Mouse (Mus musculus) megakaryocyte progenitor cell, adult 5-6 weeks (primary cell): ENCODE data around the gene Cfap74. TPM values are rescaled to one million over a fixed set of nuclear protein-coding genes. Genes with fewer than 3 reads are reported as not detected.

ENCODE experiments used
- ATAC-seq: replicated peaks from 2 replicates; pipeline ENCODE4 v1.8.0; 2016; ENCODE audit warnings: mild to moderate bottlenecking, moderate TSS enrichment, inconsistent platforms; ENCODE audit not compliant: poor library complexity
- total RNA-seq, 2 experiments: library from RNA; stranded (forward) in 1 of 2; stranded (reverse) in 1 of 2; fragments of 157-497, 149-512 nt in 1 of 2; fragments of 200-1000 nt in 1 of 2; gene quantifications; 2 replicates each; pipeline versions ENCODE4 v1.2.3 to v1.2.4; 2015 to 2017

The Cfap74 gene
- total RNA-seq, 2 experiments from 2014 or later = 0.22 TPM; not detected in 1

DNA sequence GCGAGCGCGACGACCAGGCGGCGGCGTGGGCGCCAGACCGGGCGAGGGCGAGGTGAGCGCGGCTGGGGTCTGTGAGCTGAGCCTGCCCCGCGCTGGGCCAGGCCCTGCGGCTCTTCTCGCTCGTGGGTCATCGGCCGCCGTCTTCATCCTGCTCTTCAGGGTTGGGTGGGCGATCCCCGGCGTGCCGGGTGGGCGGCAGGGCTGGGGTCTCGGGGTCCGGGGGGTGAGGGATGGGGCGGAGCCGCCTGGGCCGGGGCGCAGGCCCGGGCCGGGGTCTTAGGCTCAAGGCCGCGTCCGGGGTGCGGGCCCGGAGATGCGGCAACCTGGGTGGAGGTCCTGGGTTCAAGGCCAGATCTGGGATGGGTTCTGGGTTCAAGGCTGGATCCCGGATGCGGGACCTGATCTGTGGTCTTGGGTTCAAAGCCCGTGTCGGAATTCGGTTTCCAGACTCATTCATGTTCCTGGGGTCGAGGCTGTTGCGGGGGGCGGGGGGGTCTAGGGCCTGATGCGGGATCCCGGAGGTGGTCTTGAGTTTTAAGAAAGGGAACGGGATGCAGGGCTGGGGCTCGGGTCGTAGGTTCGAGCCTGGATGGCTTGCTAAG, 82.6 kb downstream of the Cfap74 start:
- no peak for ATAC-seq

DNA sequence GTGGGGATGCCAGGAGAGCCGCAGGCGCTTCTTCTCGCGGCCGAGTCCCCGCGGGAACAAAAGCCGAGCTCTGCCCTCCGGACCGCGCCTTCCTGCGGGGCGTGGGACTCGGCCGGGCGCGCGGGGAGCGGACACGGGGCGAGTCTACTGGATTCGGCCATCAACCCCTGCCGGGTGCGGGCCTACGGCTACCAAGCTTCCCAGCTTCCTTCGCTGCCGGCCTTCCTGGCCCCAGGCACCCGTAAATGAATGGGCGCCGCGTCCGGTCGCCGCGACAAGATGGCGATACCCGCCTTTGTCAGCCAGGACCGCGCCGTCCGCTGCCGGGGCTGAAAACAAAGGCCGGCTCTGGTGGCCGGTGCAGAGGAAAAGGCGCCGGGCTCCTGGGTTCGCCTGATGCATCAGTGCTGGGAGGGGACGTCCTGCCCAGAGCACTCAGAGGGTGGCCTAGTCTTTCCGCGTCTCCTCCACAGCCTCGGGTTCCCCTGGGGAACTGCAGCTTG, 83.2 kb downstream of the Cfap74 start:
- ATAC-seq = peak; percentile 17

DNA sequence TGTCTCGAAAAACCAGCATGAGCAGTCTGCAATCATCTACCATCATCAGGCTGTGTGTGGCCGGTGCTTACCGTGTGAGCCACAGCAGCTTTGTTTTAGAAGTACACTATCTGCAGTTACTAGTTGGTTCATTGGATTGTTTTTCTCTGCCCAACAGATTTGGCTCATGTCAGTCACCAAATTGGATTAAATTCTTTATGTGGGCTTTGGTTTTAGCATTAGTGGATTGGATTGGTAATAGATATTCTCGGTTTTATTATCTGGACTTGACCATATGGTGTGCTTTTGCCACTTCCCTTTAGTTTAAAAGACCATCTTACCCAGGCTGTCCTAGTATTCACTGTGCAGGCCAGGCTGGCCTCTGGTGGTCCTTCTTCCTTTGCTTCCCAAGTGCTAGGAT, 85.9 kb downstream of the Cfap74 start:
- no peak for ATAC-seq

DNA sequence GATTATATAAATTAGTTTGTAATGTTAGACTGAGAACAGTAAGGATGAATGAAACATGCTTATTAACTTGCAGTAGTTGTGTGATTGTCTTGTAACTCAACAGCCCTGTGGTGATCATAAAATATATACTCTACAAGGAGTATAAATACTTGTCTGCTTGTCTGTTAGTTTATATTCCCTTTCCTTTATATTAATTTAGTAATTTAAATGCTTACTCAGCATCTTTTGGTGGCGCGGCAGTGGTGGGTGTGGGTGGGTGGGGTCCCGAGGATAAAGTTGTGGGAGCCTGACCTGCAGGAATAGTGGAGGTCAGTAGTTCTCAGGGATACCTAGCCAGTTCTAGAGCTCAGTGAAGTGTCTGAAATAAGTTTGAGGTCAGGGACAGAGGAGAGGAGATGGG, 89.0 kb downstream of the Cfap74 start:
- ATAC-seq = no peak

DNA sequence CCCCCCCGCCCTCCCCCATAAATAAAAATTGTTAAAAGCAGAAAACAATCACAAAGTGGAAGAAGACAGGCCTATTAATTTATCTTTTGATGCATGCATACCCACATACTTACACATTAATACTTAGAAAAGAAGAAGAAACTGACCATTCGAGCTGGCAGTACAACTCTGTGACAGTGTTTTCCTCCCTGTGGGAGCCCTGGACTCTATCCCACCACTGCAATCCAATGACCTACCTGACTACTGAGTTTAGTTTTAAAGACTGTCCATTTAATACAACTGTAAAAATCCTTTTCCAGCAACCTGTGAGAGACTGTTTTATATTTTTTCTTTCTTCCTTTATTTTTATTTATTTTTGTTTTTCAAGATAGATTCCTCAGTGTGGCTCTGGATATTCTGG, 92.1 kb downstream of the Cfap74 start:
- ATAC-seq = no peak

DNA sequence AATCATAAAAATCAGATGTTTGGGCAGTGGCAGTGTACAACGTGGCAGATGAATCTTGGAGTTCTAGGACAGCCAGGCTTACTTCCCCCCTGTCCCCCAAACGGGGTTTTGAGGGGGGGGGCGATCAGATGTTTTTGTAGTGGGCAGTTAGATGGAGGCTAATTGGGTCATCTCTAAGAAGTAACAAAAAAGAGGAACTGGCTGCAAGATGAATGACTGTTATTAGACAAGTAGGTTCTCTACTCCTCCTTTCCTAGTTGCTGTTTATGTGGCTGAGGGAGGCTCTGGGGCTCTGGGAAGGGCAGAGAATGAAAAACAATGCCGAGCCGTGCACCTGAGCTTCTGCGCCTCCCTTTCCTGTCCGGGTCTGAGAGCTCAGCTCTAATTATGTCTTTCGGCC, 96.1 kb downstream of the Cfap74 start:
- peak; percentile 73 for ATAC-seq

DNA sequence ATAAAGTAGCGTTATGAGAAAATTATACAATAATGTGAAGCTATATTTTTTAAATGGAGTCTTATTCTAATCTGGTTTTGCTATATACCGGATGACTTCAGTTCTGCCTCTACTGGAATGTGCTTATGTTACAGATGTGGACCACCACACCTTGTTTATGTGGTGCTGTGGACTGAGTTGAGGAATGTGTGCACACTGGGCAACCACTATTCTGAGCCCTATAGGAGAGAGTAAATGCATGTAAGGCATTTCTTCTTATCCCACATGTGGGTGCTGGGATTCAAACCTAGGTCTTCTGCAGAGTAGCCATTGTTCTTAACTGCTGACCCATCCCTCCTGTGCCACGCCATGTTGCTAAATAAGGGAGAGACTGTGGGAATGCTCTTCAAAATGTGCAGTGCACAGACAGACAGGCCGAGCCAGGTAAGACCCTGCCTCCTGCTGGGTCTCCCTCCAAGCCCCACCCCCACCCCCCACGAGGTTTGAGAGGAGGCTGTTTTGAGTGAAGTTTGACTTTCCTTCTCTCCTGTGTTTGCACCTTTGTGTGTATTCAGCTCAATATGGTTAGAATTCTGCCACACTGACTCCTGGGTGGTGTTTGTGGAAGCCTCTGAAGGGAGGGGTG, 96.8 kb downstream of the Cfap74 start:
- no peak for ATAC-seq

DNA sequence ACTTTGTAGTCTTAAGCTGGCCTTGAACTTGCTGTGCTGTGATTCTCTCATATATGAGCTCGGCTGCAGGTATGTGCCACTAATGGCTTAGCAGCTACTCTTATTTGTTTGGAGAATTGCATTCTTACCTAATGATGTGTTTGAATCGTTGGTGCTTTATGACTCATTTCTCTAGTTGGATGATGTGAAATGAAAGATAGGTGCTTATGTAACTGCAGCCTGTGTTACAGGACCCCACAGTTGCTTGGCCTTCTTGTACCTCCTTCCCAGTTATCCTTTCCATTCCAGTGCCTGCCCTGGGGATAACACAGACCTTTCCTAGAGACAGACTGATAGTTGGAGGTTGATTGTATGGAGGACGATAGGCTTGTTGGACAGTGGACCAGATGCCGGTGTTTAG, 99.6 kb downstream of the Cfap74 start:
- no peak for ATAC-seq

DNA sequence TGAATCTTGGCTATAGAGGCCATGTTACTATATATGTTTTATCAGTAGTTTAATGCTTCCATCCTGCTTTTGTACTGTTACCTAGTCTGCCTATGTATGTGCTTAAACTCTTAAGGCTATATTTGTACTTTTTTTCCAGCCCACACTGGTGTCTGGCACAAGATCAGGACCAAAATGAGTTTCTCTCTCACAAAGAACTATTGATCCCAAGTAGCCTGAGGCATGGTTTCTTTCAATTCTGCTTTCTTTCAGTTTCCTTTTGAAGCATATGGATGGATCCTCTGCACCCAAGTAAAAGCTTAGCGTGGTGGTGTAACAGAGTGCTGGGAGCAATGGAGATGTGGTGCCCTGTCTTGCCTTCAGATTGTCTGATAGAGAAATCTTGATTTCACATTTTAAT, 102.0 kb downstream of the Cfap74 start:
- no peak for ATAC-seq

DNA sequence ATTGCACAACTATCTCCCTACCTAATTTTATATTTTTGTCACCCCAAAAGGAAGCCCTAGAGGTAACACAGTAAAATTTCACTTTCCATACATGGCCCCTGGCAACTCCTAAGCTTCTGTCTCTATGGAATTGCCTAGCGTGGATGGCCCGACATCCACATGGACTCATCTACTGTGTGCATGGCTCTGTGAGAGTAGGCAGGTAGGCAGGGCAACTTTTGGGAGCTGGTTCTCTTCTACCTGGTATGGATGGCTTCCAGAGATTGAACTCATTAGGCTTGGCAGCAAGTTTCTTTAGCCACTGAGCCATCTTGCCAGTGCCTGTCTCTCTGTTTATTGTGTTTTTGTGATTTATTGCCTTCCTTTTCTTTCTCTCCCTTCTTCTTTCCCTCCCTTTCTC, 105.8 kb downstream of the Cfap74 start:
- ATAC-seq = no peak

Other genes with a start within 250 kb of the Cfap74 start
- 16.9 and 19.7 TPM in 2 replicates for gene Ski, start 186.6 kb upstream of the Cfap74 start, total RNA-seq (2015)
- 5.0 and 5.7 TPM in 2 replicates for gene Ski, start 186.6 kb upstream of the Cfap74 start, total RNA-seq (2017)
- 28.6 and 46.3 TPM in 2 replicates for gene Faap20, start 159.4 kb upstream of the Cfap74 start, total RNA-seq (2015)
- 14.2 and 17.6 TPM in 2 replicates for gene Faap20, start 159.4 kb upstream of the Cfap74 start, total RNA-seq (2017)
- not detected in 2 replicates for gene Prkcz, start 47.8 kb upstream of the Cfap74 start, total RNA-seq (2015)
- not detected in 2 replicates for gene Prkcz, start 47.8 kb upstream of the Cfap74 start, total RNA-seq (2017)
- gene Gabrd, start 11.1 kb upstream of the Cfap74 start, total RNA-seq (2015) = not detected in 2 replicates
- gene Gabrd, start 11.1 kb upstream of the Cfap74 start, total RNA-seq (2017) = 0.14 TPM in 1 of 2 replicates, not detected in the other
- 0.15 TPM in 1 of 2 replicates, not detected in the other for gene Tmem52, start 59.9 kb downstream of the Cfap74 start, total RNA-seq (2015)
- gene Tmem52, start 59.9 kb downstream of the Cfap74 start, total RNA-seq (2017) = not detected in 2 replicates
- gene Gnb1, start 82.2 kb downstream of the Cfap74 start, total RNA-seq (2015) = 230 and 233 TPM in 2 replicates
- gene Gnb1, start 82.2 kb downstream of the Cfap74 start, total RNA-seq (2017) = 165 and 170 TPM in 2 replicates
- gene Nadk, start 153.2 kb downstream of the Cfap74 start, total RNA-seq (2015) = 78.5 and 79.7 TPM in 2 replicates
- 71.3 and 72.4 TPM in 2 replicates for gene Nadk, start 153.2 kb downstream of the Cfap74 start, total RNA-seq (2017)
- gene Slc35e2, start 192.2 kb downstream of the Cfap74 start, total RNA-seq (2015) = 16.8 and 20.2 TPM in 2 replicates
- gene Slc35e2, start 192.2 kb downstream of the Cfap74 start, total RNA-seq (2017) = 8.9 and 11.0 TPM in 2 replicates
- gene Cdk11b, start 215.7 kb downstream of the Cfap74 start, total RNA-seq (2015) = 34.5 and 39.3 TPM in 2 replicates
- gene Cdk11b, start 215.7 kb downstream of the Cfap74 start, total RNA-seq (2017) = 50.7 and 56.0 TPM in 2 replicates
- gene Gm10563, start 236.2 kb downstream of the Cfap74 start, total RNA-seq (2015) = not detected in 2 replicates
- gene Gm10563, start 236.2 kb downstream of the Cfap74 start, total RNA-seq (2017) = not detected in 2 replicates
- 0.12 and 0.20 TPM in 2 replicates for gene Mmp23, start 244.2 kb downstream of the Cfap74 start, total RNA-seq (2015)
- not detected in 2 replicates for gene Mmp23, start 244.2 kb downstream of the Cfap74 start, total RNA-seq (2017)